Mouse (Mus musculus) small intestine, adult 2 months (tissue): Measurements from ENCODE around the gene Zfp523.

Experiments used
- CTCF ChIP-seq: fragments of 200-500 bp; IDR thresholded peaks from 2 replicates; pipeline ENCODE4 v1.5.1; 2012; ENCODE audit warnings: low read depth, mild to moderate bottlenecking, control low read depth, inconsistent platforms, low read length, moderate library complexity, mixed read lengths; ENCODE audit not compliant: insufficient replicate concordance, insufficient read length; ENCODE audit errors: extremely low read depth
- POLR2A ChIP-seq: fragments of 200-500 bp; IDR thresholded peaks from 2 replicates; pipeline ENCODE4 v1.6.1; 2012; ENCODE audit warnings: low read depth, mild to moderate bottlenecking, control low read depth, inconsistent platforms, low read length, moderate library complexity

DNA sequence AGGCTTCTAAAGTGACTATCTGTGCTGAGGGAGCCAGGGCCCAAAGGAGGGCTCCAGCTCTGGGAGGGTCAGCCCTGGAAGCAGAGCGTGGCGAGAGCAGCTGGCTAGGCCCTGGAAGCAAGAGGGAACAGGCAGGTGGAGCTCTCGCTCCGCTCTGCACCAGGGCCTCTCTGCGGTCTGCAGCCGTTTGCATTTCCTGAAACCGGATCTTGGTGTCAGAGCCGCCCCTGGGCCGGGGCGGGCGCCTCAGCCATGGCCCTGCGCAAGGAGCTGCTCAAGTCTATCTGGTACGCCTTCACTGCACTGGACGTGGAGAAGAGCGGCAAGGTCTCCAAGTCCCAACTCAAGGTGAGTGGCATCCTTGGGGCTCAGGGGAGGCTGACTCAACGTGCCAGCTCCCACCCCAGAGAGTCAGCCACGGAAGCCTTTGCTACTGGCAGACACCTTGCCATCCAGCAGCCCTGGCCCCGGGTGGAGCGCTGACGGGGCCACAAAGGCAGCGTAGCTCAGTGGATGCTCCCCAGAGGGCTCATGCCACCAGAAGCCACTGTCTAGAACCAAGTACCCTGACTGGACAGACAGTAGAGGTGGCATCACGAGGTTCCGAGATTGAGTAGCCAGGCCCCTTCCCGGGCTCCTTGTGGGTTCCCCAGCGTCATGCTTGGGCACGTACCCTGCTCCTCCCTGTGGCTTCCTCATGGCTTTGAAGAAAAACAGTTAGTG lies 30.8 kb downstream of the Zfp523 start, which contains the start of gene Def6:
- TF ChIP-seq POLR2A (no peak), CTCF (peak; percentile 48)
